Mouse (Mus musculus): ENCODE measurements at regions not wholly inside any gene's neighbourhood (a gene's known extent, or its start where the extent isn't known, plus 50 kb on each side); places are given as distances from the start of the nearest gene placed in this dataset.

DNA sequence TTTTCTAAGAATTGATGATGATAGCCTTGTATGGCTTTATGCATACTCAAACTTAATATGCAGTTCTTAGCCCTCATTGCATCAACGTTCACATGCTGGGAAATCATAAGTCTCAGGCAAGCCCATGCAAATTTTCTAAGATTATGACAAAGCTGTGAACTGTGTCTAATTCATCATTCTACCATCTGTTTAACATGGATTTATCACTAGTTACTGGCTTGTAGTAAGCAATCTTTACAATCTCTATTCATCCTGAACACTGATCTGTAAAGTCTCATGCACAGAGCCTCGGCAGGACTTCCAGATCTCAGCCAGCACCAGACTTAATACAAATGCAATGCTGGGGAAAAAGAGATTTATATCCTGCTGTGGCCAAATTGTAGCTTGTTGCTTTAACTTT lies 6702.1 kb downstream of the 9330182O14Rik start:
- ChIA-PET CTCF (no interaction called here), POLR2A (no interaction called here)

DNA sequence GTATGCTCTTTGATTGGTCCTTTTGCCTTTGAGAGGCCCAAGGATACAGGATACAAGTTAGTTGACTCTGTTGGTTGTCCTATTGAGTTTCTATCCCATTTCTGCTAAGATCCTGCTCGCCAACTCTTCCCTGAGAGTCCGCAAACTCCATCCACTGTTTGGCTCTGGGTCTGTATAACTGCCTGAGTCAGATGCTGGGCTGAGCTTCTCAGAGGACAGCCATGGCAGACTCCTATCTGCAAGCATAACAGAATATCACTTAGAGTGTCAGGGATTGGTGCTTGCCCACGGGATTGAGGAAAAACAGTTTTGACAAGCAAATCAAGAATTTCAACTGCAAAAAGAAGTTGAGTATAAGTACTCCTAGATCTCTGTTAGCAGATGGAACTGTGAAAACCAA lies 6703.9 kb downstream of the 9330182O14Rik start:
- ChIA-PET CTCF (no interaction called here), POLR2A (interaction anchor here in 1 of 4 experiments (0.6 kb wide), 1 partner anchor 9 kb away, joined by 5 read pairs; no protein-coding TSS in a partner anchor)

DNA sequence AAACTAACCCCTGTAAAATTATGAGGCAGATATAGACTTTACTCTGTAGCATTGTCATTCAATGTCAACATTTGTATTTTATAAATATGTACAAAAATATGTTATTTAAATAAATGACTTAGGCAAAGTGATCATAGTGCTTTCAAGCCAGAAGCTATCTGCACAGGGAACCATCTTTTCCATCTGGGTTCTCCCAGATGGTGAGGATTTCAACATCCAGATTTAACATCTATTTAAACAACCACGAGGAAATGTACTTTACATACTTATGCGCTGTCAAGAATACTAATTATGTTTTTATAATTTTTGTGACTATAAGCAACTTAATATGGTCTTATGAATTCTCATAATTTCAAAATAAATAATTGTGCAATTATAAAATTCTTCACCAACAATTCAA lies 6715.4 kb downstream of the 9330182O14Rik start:
- ChIA-PET CTCF (no interaction called here), POLR2A (no interaction called here)
